Mouse (Mus musculus) cerebellum, adult 2 months (tissue): ENCODE measurements around the gene Kif1bp. TPM values are rescaled to one million over a fixed set of nuclear protein-coding genes. Genes with fewer than 3 reads are reported as not detected.

Experiments
- DNase-seq, 2 experiments: peaks; one replicate each; pipeline ENCODE4 v3.0.0; 2021
- H3K27ac ChIP-seq: fragments of 200-500 bp; 2 replicates; pipeline ENCODE4 v1.5.1; 2012; ENCODE audit warnings: low read length, control low read depth, inconsistent platforms; ENCODE audit not compliant: insufficient read depth
- H3K27me3 ChIP-seq: fragments of 200-500 bp; 2 replicates; pipeline ENCODE4 v1.6.1; 2012; ENCODE audit warnings: inconsistent platforms, mild to moderate bottlenecking, low read length, moderate library complexity; ENCODE audit not compliant: control insufficient read depth, insufficient read depth
- H3K4me1 ChIP-seq: fragments of 200-500 bp; 2 replicates; pipeline ENCODE4 v1.6.1; 2011; ENCODE audit warnings: low read length; ENCODE audit not compliant: control insufficient read depth, insufficient read depth
- H3K4me3 ChIP-seq: fragments of 200-500 bp; replicated peaks from 2 replicates; pipeline ENCODE3; 2011; ENCODE audit warnings: mild to moderate bottlenecking, low read depth, low read length, control low read depth; ENCODE audit not compliant: insufficient read depth
- CTCF ChIP-seq: fragments of 200-500 bp; IDR thresholded peaks from 2 replicates; pipeline ENCODE4 v1.5.1; 2011; ENCODE audit warnings: low read depth, mild to moderate bottlenecking, control low read depth, low read length, moderate library complexity, borderline replicate concordance; ENCODE audit not compliant: insufficient read depth
- POLR2A ChIP-seq: fragments of 200-500 bp; IDR thresholded peaks from 2 replicates; pipeline ENCODE4 v1.6.1; 2011; ENCODE audit warnings: low read length, control low read depth, borderline replicate concordance; ENCODE audit not compliant: insufficient read depth
- WGBS: fragments of 180-500 bp; shearing (Covaris S2); methylation state at CpG from one replicate; pipeline ENCODE4 v1.1.7; 2018; 5-methylcytosine and 5-hydroxymethylcytosine counted together
- polyA plus RNA-seq: library from polyadenylated mRNA; depleted of rRNA; stranded (reverse); fragments of >200 nt; gene quantifications from 2 replicates; pipeline ENCODE4 v1.2.3, GENCODE M21; 2012

The Kif1bp gene
- polyA plus RNA-seq, 1 experiment = 124 TPM

GRCm38 (mm10) chr10:62550787-62551300 is 27.4 kb downstream of the Kif1bp start:
- WGBS = 69% methylated on average over 7 of the region's 7 CpGs
- no peaks in the 10 kb centered on the region for H3K4me1 ChIP-seq
- H3K27me3 ChIP-seq = no peaks in the 10 kb centered on the region
- TF ChIP-seq POLR2A (no peak), CTCF (no peak)
- H3K4me3 ChIP-seq = no peak overlapping the region
- no peak overlapping the region for H3K27ac ChIP-seq
- no peak for DNase-seq

GRCm38 (mm10) chr10:62549523-62550166 is 28.6 kb downstream of the Kif1bp start:
- Histone ChIP-seq H3K27me3 (no peaks in the 10 kb centered on the region), H3K4me1 (no peaks in the 10 kb centered on the region), H3K4me3 (no peak overlapping the region), H3K27ac (no peak overlapping the region)
- 23% methylated on average over 15 of the region's 16 CpGs for WGBS
- peak; percentile 85 for TF ChIP-seq CTCF
- TF ChIP-seq POLR2A = no peak
- DNase-seq = peak; percentile 43 to 59

- WGBS = 58% methylated on average over 10 of the region's 10 CpGs
- H3K4me1 ChIP-seq = no peaks in the 10 kb centered on the region
- H3K27me3 ChIP-seq = no peaks in the 10 kb centered on the region
- no peak for DNase-seq
- TF ChIP-seq CTCF = no peak
- no peak overlapping the region for H3K27ac ChIP-seq
- H3K4me3 ChIP-seq = no peak overlapping the region
Measured at GRCm38 (mm10) chr10:62546441-62546840, 31.8 kb downstream of the Kif1bp start.

- Histone ChIP-seq H3K27me3 (no peaks in the 10 kb centered on the region), H3K4me3 (no peak overlapping the region), H3K4me1 (no peaks in the 10 kb centered on the region), H3K27ac (no peak overlapping the region)
- TF ChIP-seq CTCF (no peak), POLR2A (no peak)
- DNase-seq = no peak
Measured at GRCm38 (mm10) chr10:62545759-62546158, 32.5 kb downstream of the Kif1bp start.

- Histone ChIP-seq H3K27me3 (no peaks in the 10 kb centered on the region), H3K27ac (no peak overlapping the region), H3K4me1 (no peaks in the 10 kb centered on the region), H3K4me3 (no peak overlapping the region)
- WGBS = 84% methylated on average over 4 of the region's 4 CpGs
- DNase-seq = no peak
- TF ChIP-seq CTCF (no peak), POLR2A (no peak)
Measured at GRCm38 (mm10) chr10:62544316-62544715, 33.9 kb downstream of the Kif1bp start.

GRCm38 (mm10) chr10:62543399-62543808 is 34.9 kb downstream of the Kif1bp start:
- DNase-seq = no peak
- 80% methylated on average over 12 of the region's 12 CpGs for WGBS
- no peak for TF ChIP-seq POLR2A
- no peak for TF ChIP-seq CTCF
- H3K4me3 ChIP-seq = no peak overlapping the region
- no peaks in the 10 kb centered on the region for H3K27me3 ChIP-seq
- no peaks in the 10 kb centered on the region for H3K4me1 ChIP-seq
- H3K27ac ChIP-seq = no peak overlapping the region

GRCm38 (mm10) chr10:62542928-62543327 is 35.3 kb downstream of the Kif1bp start:
- Histone ChIP-seq H3K27ac (no peak overlapping the region), H3K27me3 (no peaks in the 10 kb centered on the region), H3K4me3 (no peak overlapping the region), H3K4me1 (no peaks in the 10 kb centered on the region)
- no peak for TF ChIP-seq POLR2A
- TF ChIP-seq CTCF = no peak
- DNase-seq = no peak
- WGBS = 93% methylated on average over 8 of the region's 8 CpGs

GRCm38 (mm10) chr10:62542507-62542906 is 35.8 kb downstream of the Kif1bp start:
- Histone ChIP-seq H3K27me3 (no peaks in the 10 kb centered on the region), H3K27ac (no peak overlapping the region), H3K4me3 (no peak overlapping the region), H3K4me1 (no peaks in the 10 kb centered on the region)
- 97% methylated on average over 11 of the region's 12 CpGs for WGBS
- no peak for DNase-seq
- TF ChIP-seq CTCF (no peak), POLR2A (no peak)
